Mouse (Mus musculus) brown adipose tissue, adult 24 weeks (tissue): ENCODE results near the gene D230025D16Rik. TPM values are rescaled to one million over a fixed set of nuclear protein-coding genes. Genes with fewer than 3 reads are reported as not detected.
"Not testable (repeated sequence)": the region's sequence is repeated elsewhere in the genome, so short reads cannot be mapped to it uniquely, and the experiment has no call there.

Experiments used
- H3K27ac ChIP-seq: fragments of 200-500 bp; replicated peaks from 2 replicates; pipeline ENCODE4 v1.5.1; 2012; ENCODE audit warnings: low read depth, mild to moderate bottlenecking, low read length
- H3K4me1 ChIP-seq: fragments of 200-500 bp; 2 replicates; pipeline ENCODE4 v1.6.1; 2012; ENCODE audit warnings: low read length, mixed read lengths; ENCODE audit not compliant: control insufficient read depth, insufficient read depth, insufficient read length
- H3K4me3 ChIP-seq: fragments of 200-500 bp; 2 replicates; pipeline ENCODE4 v1.5.1; 2012; ENCODE audit warnings: low read depth, mild to moderate bottlenecking, low read length, moderate library complexity; ENCODE audit not compliant: insufficient read depth
- polyA plus RNA-seq: library from polyadenylated mRNA; stranded (reverse); fragments of >200 nt; gene quantifications from 2 replicates; pipeline ENCODE4 v1.2.4, GENCODE M21; 2012; ENCODE audit not compliant: missing spikeins, insufficient read depth, insufficient read length

Gene D230025D16Rik
- polyA plus RNA-seq, 1 experiment = 15.1 TPM

GRCm38 (mm10) chr8:105225917-105226316 lies 972 bp downstream of the D230025D16Rik start:
- peak overlapping the region; percentile 63; the same call in 1 of the 2 replicates for H3K27ac ChIP-seq

DNA sequence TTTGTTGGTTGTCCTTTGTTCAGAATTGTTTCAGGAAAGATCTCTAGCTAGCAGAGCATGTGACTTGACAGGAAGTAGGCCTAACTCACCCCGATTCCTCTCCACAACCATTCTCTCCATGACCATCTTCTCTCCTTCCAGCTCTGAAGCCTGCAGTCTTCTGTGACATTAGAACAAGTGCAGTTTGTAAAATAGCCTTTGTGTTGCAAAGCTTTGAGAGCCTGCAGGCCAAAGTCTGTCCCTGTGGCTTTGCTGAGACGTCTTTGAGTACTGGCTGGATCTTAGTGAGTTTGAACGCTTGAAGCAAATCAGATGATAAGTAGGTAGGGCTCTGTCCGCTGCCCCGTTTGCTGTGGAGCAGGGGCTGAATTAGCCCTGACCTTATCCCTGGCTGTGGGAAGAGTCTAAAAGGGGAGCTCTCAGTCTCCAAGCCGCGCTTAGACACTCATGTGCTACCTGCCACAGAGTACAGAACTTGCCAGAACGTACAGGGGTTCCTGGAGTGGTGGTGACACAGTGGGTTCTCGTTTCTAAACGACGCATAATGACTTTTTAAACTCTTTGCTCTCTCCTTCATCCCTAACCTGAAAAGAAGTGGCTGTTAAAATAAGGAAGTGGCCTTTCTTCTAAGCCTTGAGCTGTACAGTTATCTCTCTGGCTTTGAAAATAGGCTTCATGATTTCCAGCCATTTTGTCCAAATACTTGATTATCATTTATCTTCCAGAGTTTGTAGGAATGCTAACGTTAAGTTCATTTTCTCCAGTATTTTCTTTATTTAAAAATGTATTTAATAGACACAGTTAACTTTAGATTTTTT lies 6.8 kb downstream of the D230025D16Rik start:
- no peak overlapping the region for H3K4me3 ChIP-seq
- no peaks in the 10 kb centered on the region for H3K4me1 ChIP-seq
- H3K27ac ChIP-seq = no peak overlapping the region

More at GRCm38 (mm10) chr8:105225917-105226316, 972 bp downstream of the D230025D16Rik start:
- Histone ChIP-seq H3K4me3 (peak overlapping the region; percentile 86), H3K4me1 (peaks cover 6% of the 10 kb centered on the region; the same call in 1 of the 2 replicates)

- not testable (repeated sequence) for H3K4me3 ChIP-seq, H3K4me1 ChIP-seq, H3K27ac ChIP-seq
Measured at GRCm38 (mm10) chr8:105232321-105232693, 7.4 kb downstream of the D230025D16Rik start.

DNA sequence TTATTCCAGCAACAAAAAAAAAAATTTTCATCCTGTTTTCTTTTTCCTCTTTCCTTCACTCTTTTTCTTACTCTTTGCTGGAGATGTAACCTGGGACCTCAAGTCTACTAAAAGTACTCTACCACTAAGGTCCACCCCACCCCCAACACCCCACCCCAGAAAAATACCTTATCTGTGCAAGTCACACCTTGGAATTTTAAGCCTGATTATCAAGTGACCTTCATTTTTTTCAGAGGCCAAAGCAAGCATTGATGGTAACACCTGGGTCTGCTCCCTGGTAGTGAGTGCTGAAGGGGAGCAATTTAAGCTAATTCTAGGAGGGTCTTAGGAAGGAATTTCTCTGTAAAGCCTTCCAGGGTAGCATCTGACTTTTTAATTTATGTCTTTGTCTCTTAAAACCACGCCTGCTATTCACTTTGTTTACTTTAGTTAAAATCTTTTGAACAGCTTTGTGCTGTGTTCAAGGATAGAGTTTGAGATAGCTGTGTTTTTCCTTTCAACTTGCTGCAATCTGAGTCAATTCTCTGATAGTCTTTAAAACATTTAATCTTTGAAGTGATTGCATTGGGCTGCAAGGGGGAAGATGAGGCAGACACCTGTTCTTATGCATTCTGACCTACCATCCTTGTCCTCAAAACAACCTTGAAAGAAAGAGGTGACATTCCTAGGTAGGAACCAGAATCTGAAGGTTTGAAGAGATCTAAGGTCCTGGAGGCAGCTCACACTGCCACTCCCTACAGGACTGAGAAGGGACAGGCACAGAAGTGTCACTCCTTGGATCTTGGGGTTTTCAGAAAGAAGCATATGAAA lies 8.4 kb downstream of the D230025D16Rik start:
- no peaks in the 10 kb centered on the region for H3K4me1 ChIP-seq
- no peak overlapping the region for H3K4me3 ChIP-seq
- no peak overlapping the region for H3K27ac ChIP-seq

- Histone ChIP-seq H3K4me1 (no peaks in the 10 kb centered on the region), H3K4me3 (no peak overlapping the region), H3K27ac (no peak overlapping the region)
Measured at GRCm38 (mm10) chr8:105235206-105235605, 10.3 kb downstream of the D230025D16Rik start.

DNA sequence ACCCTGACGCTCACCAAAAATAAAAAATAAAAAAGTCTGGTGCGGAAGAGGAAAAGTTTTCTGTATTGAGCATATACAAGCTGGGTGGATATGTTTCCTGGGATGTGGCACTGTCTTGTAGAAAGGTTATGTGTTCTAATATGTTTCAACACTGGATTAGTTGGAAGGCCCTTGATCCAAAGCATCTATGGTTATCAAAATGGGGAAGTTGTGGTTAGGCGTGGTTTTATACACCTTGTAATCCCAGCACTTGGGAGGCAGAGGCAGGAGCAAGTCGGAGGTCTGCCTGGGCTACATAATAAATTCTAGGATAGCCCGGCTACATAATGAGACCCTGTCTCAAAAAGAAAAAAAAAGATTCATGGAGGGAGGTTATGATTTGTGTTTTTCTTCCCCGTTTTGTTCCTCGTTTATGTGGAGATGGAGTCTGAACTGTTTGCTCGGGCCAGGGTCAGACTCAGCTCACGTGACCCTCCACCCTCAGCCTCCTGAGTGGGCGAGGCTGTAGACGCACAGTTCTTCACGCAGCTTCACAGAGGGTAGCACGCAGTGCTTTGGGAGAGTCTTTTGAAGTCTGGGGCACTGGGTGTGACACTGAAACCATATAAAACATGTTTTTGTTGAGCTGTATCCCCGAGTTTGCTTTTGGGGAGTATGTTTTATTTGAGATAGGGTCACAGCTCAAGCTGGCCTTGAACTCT lies 12.6 kb downstream of the D230025D16Rik start:
- Histone ChIP-seq H3K4me3 (no peak overlapping the region), H3K27ac (no peak overlapping the region), H3K4me1 (no peaks in the 10 kb centered on the region)

DNA sequence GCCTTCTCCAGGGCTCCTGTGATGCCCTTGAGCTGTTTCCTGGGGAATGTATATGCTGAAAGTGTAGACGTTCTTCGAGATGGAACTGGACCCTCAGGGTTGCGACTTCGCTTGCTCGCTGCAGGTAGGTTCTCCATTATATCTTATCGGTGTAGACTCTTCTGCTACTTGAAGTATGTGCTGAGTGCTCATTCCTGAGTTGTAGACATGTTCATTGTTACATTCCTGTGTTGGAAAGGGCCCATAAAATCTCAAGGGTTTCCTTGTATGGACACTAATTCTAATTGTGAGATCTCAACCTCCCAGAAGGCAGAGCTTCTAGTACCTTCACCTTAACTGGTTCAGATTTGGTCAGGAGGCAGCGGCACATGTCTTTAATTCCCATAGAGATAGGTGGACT lies 16.1 kb downstream of the D230025D16Rik start:
- H3K4me1 ChIP-seq = no peaks in the 10 kb centered on the region
- H3K4me3 ChIP-seq = no peak overlapping the region
- no peak overlapping the region for H3K27ac ChIP-seq

DNA sequence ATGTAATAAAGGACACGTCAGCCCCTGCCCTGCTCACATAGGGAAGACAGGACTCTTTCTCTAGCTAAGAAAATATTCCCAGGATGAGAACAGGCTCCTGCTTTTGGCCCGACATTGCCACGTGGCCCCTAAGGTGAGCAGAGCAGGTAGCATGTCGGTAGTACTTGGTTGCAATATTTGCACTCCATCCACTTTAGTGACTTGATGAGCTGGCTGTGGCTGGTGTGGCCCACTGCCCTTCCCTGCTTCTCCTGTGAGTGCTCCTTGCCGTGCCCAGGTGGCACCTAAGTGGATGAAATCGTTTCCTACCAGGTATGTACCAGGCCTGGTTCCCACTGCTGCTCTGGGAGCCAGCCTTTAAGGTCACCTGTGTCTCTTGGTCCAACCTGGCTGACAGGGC lies 27.0 kb downstream of the D230025D16Rik start:
- Histone ChIP-seq H3K4me3 (no peak overlapping the region), H3K27ac (no peak overlapping the region), H3K4me1 (no peaks in the 10 kb centered on the region; the same call in 1 of the 2 replicates)

GRCm38 (mm10) chr8:105252680-105253537 lies 28.0 kb downstream of the D230025D16Rik start:
- Histone ChIP-seq H3K27ac (no peak overlapping the region), H3K4me3 (no peak overlapping the region)

GRCm38 (mm10) chr8:105253766-105254151 lies 28.8 kb downstream of the D230025D16Rik start:
- Histone ChIP-seq H3K4me1 (no peaks in the 10 kb centered on the region; the same call in 1 of the 2 replicates), H3K27ac (no peak overlapping the region), H3K4me3 (peak overlapping the region; percentile 64; the same call in 1 of the 2 replicates)

More at GRCm38 (mm10) chr8:105252680-105253537, 28.0 kb downstream of the D230025D16Rik start:
- no peaks in the 10 kb centered on the region; the same call in 1 of the 2 replicates for H3K4me1 ChIP-seq

DNA sequence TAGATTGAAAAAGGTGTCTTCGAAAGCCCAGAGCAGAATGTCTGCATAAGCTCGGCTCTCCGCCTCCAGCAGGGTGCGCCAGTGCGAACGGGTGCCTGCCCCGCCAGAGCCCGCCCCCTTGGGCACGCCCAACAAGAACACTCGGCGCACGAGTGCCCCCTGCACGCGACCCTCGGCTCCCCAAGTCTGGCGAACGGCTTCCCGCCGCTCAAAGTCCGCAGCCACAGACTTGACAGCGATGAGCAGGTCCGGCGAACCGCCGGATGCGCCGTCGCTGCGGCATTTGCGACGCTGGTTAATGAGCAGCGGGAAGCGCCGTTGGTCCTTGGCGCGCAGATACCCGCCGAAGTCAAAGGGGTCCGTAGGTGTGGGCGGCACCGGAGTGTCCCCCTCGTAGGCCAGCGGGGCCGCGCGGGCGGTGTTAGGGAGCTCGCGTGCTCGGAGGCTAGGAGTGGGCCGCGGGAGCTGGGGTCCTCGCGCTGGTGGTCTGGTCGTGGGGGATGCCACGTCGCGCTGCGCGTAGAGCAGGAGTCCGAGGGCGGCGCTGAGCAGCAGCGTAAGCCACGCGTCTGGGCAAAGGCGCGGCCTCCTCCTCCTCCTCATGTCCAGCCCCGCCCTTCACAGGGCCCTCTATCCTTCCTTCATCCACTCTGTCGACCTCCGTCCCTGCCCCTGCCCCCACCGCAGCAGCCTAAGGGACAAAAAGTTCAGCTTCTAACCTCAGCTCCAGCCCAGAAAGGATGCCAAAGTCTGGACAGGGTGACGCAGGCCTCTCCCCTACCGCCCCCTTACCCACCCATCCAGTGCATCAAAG lies 29.4 kb downstream of the D230025D16Rik start:
- Histone ChIP-seq H3K4me1 (no peaks in the 10 kb centered on the region; the same call in 1 of the 2 replicates), H3K27ac (peak overlapping the region; percentile 27; the same call in 1 of the 2 replicates), H3K4me3 (peak overlapping the region; percentile 64)

DNA sequence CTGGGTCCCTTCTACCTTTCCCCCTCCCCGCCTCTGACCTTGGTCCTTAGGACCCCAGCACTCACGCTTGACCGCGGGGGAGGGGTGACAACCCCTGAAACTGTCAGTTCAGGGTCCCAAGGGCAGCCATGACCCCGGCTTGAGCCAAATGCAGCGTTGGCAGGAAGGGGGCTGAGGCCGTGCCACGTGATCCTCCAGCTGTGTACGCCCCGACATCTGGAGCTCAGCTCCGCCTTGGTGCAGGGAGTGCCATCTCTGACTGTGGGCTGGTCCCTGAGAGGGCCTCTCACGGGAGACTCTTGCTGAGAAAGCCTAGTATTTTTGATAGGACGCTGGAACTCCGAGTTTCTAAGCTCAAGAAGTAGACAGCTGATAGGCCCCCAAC lies 30.0 kb downstream of the D230025D16Rik start, which contains the start of gene B3gnt9:
TSS of gene B3gnt9 (minus strand) at position 188 of the 385 bp plus-strand sequence.
- H3K27ac ChIP-seq = peak within 1 kb of the TSS; percentile 27; the same call in 1 of the 2 replicates
- H3K4me3 ChIP-seq = peak within 1 kb of the TSS; percentile 64

GRCm38 (mm10) chr8:105257318-105258114 lies 32.6 kb downstream of the D230025D16Rik start:
- no peaks in the 10 kb centered on the region; the same call in 1 of the 2 replicates for H3K4me1 ChIP-seq
- no peak overlapping the region for H3K4me3 ChIP-seq
- H3K27ac ChIP-seq = no peak overlapping the region

More for the DNA sequence above, 30.0 kb downstream of the D230025D16Rik start, which contains the start of gene B3gnt9:
- H3K4me1 ChIP-seq = no peaks in the 10 kb centered on the region; the same call in 1 of the 2 replicates
